Mouse (Mus musculus): ENCODE measurements around the gene Milr1. TPM values are rescaled to one million over a fixed set of nuclear protein-coding genes. Genes with fewer than 3 reads are reported as not detected.
"Not testable (repeated sequence)": the region's sequence is repeated elsewhere in the genome, so short reads cannot be mapped to it uniquely, and the experiment has no call there.

The Milr1 gene
- polyA plus RNA-seq, 1 experiment from 2014 or later, result 0.66 TPM

DNA sequence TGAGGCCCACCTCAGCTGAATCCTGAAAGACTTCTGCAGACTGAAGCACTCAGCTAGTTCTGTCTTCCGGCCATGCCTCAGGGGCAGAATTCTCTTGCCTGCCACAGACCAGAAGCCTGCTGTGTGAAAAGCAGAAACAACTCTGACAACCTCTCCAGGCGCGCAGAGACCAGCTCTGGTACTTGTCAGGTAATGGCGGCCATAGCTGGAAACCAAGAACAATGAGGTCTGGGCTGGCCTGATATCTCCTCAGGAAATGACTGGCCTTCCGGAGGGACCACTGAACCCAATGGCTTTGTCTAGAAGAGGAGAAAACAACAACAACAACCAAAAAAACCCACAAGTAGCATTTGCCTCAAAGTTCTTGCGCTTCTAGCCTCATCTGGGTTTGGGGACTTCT lies 36.0 kb upstream of the Milr1 start:
- Histone ChIP-seq H3K9me3 (no peaks in the 10 kb centered on the region), H3K9ac (replicated peaks) (no peak overlapping the region), H3K4me3 (replicated peaks) (0 out of 2 replicates have a peak overlapping the region, but pooled peaks have one; percentile 7), H3K27me3 (no peaks in the 10 kb centered on the region), H3K36me3 (no peaks in the 10 kb centered on the region), H3K4me2 (no peak overlapping the region), H3K27ac (peak overlapping the region; percentile 31; the same call in 1 of the 2 replicates), H3K4me1 (replicated peaks) (peaks cover 12% of the 10 kb centered on the region; the same call in 1 of the 2 replicates)
- ATAC-seq (ENCODE audit: insufficient number of reproducible peaks, insufficient read depth, low FRiP score, low TSS enrichment, low read depth), result no peak
- WGBS, result 83% methylated on average over 6 of the region's 6 CpGs

DNA sequence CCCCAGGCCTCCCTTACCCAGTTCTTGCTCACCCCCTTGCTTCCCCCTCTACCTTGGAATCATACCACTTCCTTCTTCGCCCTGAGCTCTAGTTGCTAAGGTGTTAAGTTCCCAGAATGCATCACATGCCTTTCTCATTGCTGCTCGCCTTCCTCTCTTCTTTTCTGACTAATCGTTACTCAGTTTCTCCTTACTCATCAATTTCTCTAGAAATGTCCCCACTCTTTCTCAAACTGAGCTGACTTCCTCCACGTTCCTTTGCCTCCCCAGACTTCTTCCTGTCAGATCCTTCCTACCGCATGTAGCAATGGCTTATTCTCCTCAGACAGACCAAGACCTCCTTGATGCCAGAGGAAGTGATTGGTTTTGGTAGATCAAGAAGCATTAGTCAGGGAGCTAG lies 34.5 kb upstream of the Milr1 start:
- peaks cover 6% of the 10 kb centered on the region; the same call in 1 of the 2 replicates for H3K4me1 ChIP-seq (replicated peaks)
- no peaks in the 10 kb centered on the region for H3K36me3 ChIP-seq
- no peak overlapping the region for H3K4me3 ChIP-seq (replicated peaks)
- H3K27me3 ChIP-seq, result no peaks in the 10 kb centered on the region
- no peaks in the 10 kb centered on the region for H3K9me3 ChIP-seq
- no peak overlapping the region for H3K27ac ChIP-seq
- no peak overlapping the region for H3K9ac ChIP-seq (replicated peaks)
- ATAC-seq (ENCODE audit: insufficient number of reproducible peaks, insufficient read depth, low FRiP score, low TSS enrichment, low read depth), result no peak
- H3K4me2 ChIP-seq, result no peak overlapping the region
- 79% methylated on average over 5 of the region's 5 CpGs for whole genome bisulfite sequencing

DNA sequence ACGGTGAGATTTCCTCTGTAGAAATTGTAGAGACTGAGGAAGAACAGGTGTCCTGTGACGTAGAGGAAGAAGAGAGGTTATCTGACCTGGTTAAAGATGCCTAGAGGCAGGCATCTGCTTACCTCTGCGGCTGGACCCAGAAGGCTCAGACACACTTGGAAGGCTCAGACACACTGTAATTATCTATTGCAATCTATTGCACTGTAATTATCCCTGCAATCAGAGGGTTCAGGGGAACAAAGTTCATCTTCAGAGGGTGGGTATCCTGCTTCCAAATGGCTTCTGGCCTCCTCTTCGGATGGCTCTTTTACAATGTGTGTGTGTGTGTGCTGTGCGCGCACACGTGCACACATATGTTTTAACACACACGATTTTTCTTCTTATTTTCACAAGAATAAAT lies 30.6 kb upstream of the Milr1 start:
- no peaks in the 10 kb centered on the region for H3K36me3 ChIP-seq
- H3K4me2 ChIP-seq, result no peak overlapping the region
- no peak for ATAC-seq (ENCODE audit: insufficient number of reproducible peaks, insufficient read depth, low FRiP score, low TSS enrichment, low read depth)
- 84% methylated on average over 8 of the region's 8 CpGs for WGBS
- H3K9ac ChIP-seq (replicated peaks), result no peak overlapping the region
- no peaks in the 10 kb centered on the region for H3K9me3 ChIP-seq
- no peak overlapping the region for H3K4me3 ChIP-seq (replicated peaks)
- H3K27ac ChIP-seq, result no peak overlapping the region
- no peaks in the 10 kb centered on the region for H3K27me3 ChIP-seq
- peaks cover 5% of the 10 kb centered on the region for H3K4me1 ChIP-seq (replicated peaks)

DNA sequence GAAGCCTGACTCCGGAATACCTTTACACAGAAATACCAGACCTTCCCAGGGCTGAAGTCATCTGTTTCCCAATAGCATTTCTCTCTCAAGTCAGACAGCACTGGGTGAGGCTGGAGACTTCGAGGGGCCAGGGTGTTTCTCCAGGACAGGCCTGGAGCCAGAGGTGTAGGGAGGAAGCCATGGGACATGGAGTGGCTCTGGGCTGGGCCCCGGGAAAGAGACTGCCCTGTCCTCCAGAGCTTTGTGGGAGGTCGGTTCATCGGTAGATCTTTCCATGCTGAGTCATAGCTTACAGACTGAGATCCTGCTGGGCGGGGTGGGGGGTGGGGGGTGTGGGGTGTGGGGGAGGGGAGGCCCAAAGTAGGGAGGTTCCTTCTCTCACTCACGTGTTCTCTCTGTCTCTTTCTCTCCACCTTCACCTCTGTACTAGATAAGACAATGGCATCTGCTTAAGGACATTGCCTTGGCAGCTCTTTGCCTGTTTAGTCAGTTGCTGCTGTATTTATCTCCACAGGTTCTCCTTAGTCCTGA lies 28.1 kb upstream of the Milr1 start:
- Histone ChIP-seq H3K9me3 (no peaks in the 10 kb centered on the region), H3K36me3 (no peaks in the 10 kb centered on the region), H3K27ac (no peak overlapping the region), H3K4me2 (no peak overlapping the region), H3K9ac (replicated peaks) (no peak overlapping the region), H3K4me1 (replicated peaks) (peaks cover 10% of the 10 kb centered on the region), H3K27me3 (no peaks in the 10 kb centered on the region), H3K4me3 (replicated peaks) (no peak overlapping the region)
- WGBS, result 14% methylated on average over 6 of the region's 7 CpGs
- ATAC-seq (ENCODE audit: insufficient number of reproducible peaks, insufficient read depth, low FRiP score, low TSS enrichment, low read depth), result no peak

DNA sequence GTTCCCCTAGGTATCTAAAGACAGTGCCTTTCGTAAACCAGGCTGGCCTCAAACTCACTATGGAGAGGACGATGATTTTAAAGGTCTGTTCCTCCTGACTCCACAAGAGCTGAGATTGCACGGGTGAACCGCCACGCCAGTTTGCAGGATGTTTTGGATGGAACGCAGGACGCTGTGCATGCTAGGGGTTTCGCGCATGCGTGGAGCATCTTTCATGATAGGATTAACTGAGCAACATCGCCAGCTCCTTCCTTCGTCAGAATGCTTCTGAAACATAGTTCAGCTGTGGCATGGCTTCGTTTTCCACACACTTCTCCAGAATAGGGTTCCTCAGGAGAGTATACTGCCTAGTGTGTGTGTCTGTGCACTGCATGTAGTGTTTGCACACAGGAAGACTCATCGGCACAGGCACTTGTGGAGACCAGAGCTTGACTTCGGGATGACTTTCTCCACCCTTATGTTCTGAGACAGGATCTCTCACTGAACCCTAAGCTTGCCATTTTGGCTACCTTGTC lies 27.4 kb upstream of the Milr1 start:
- H3K4me3 ChIP-seq (replicated peaks), result no peak overlapping the region
- no peak overlapping the region for H3K9ac ChIP-seq (replicated peaks)
- 84% methylated on average over 15 of the region's 15 CpGs for WGBS
- no peak for ATAC-seq (ENCODE audit: insufficient number of reproducible peaks, insufficient read depth, low FRiP score, low TSS enrichment, low read depth)
- peaks cover 17% of the 10 kb centered on the region for H3K4me1 ChIP-seq (replicated peaks)
- H3K4me2 ChIP-seq, result no peak overlapping the region
- no peaks in the 10 kb centered on the region for H3K36me3 ChIP-seq
- H3K9me3 ChIP-seq, result no peaks in the 10 kb centered on the region
- no peaks in the 10 kb centered on the region for H3K27me3 ChIP-seq
- no peak overlapping the region for H3K27ac ChIP-seq

DNA sequence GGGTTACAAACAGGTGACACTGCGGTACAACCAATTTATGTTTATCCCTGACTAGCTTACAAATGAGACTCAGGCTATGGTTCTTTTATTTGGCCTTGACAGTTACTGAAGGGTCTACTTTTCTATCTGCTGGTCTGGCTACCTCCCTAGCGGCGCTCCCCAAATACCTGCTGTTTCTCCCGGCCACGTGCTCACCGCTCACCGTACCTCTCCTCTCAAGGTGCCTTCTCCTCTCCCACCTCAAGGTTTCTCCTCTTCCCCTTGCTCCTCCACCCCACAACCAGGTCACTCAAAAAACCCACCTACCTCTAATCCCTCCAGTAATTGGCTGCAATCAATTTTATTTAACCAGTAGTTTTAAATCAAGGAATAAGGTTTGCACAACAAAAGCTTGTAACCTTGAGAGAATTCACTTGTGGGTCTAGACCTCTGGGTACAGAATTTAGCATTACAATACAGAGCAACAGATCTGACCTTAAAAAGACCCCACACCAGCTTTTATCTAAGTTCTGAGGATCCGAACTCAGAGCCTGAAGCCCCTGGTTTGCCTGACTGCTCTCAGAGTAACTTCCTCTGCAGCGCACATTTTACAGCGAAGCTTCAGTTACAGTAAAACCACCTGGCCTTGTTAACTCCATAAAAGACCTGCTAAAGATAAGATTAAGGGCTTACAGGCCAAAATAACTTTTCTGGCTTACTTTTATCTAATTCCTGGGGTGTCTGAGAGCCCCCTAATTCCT lies 26.7 kb upstream of the Milr1 start:
- no peak overlapping the region for H3K4me3 ChIP-seq (replicated peaks)
- H3K9me3 ChIP-seq, result no peaks in the 10 kb centered on the region
- no peaks in the 10 kb centered on the region for H3K27me3 ChIP-seq
- no peak overlapping the region for H3K9ac ChIP-seq (replicated peaks)
- peaks cover 17% of the 10 kb centered on the region for H3K4me1 ChIP-seq (replicated peaks)
- WGBS, result 84% methylated on average over 10 of the region's 10 CpGs
- ATAC-seq (ENCODE audit: insufficient number of reproducible peaks, insufficient read depth, low FRiP score, low TSS enrichment, low read depth), result no peak
- H3K27ac ChIP-seq, result no peak overlapping the region
- no peaks in the 10 kb centered on the region for H3K36me3 ChIP-seq
- no peak overlapping the region for H3K4me2 ChIP-seq

DNA sequence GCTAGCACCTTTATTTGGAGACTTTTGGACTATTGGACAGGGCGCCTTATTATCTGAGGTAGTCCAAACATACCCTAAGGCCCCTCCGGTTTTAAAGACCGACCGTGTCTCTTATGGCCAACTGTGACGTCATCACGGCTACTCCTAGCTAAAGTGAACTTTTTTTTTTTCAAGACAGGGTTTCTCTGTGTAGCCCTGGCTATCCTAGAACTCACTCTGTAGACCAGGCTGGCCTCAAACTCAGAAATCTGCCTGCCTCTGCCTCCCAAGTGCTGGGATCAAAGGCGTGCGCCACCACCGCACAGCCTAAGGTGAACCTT lies 26.1 kb upstream of the Milr1 start:
- not testable (repeated sequence) for H3K27ac ChIP-seq; H3K4me2 ChIP-seq; H3K27me3 ChIP-seq; ATAC-seq (ENCODE audit: insufficient number of reproducible peaks, insufficient read depth, low FRiP score, low TSS enrichment, low read depth); H3K9me3 ChIP-seq; H3K36me3 ChIP-seq; H3K4me3 ChIP-seq (replicated peaks); H3K9ac ChIP-seq (replicated peaks)
- H3K4me1 ChIP-seq (replicated peaks), result peaks cover 17% of the 10 kb centered on the region
- 92% methylated on average over 9 of the region's 9 CpGs for WGBS

DNA sequence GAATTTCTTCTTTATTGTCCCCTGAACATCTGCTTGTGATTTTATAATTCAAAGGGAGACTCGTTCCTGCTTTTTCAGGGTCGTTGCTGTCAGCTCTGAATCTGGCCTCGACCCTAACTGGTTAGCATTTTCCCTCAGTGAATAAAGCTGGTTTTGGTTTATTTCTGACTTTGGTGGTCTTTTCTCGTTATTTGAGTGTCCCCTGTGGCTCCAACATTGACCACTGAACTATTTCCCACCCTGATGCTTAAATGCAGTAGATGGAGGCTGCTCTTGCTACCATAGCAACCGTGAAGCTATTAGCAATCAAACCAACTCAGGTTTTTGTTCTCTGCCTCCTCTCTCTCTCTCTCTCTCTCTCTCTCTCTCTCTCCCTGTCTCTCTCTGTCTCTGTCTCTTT lies 23.1 kb upstream of the Milr1 start:
- no peak overlapping the region for H3K27ac ChIP-seq
- 27% methylated on average over 5 of the region's 5 CpGs for WGBS
- H3K27me3 ChIP-seq, result no peaks in the 10 kb centered on the region
- no peak overlapping the region for H3K4me3 ChIP-seq (replicated peaks)
- peaks cover 13% of the 10 kb centered on the region for H3K4me1 ChIP-seq (replicated peaks)
- H3K9me3 ChIP-seq, result no peaks in the 10 kb centered on the region
- no peak overlapping the region for H3K9ac ChIP-seq (replicated peaks)
- H3K4me2 ChIP-seq, result no peak overlapping the region
- ATAC-seq (ENCODE audit: insufficient number of reproducible peaks, insufficient read depth, low FRiP score, low TSS enrichment, low read depth), result no peak
- no peaks in the 10 kb centered on the region for H3K36me3 ChIP-seq

DNA sequence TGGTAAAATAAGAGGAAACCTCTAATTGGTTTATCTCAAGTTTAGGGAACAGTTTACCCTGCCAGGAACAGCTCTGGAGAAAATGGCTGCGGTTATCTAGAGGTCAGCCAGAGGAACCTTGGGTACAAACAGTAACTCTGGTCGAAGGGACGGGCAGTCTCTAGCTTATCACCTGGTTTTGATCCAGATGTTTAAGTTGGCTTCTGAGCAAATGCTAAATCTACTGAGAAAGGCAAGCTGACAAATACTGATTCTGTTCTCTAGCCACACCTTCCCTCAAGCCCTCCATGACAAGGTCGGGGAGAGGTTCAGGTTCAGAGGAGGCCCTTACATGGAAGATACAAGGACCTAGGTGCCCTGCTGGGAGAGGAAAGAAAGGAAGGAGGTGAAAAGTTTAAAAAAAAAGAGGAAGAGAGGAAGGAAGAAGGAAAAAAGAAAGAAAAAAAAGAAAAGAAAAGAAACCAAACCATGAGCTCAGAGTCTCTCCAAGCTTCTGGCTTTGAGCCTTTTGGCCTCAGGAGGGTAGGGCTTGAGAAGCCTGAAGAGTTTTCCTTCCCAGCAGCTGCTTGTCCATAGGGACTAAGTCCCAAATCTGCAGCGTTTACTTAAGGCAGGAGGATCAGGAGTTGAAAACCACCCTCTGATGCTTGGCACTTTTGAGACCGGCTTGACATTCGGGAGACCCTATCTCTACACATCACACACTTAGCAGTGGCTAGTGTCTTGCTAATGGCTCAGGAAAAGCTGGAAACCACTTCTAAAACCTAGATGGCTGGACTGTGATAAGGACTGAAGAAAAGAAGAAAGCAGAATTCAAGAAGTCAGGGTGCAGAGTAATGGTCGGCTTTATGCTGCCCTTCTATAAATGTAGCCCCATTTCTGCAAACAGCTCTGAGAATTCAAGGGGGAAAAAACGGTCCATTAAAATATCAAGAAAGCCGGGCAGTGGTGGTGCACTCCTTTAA lies 22.3 kb upstream of the Milr1 start:
- H3K4me2 ChIP-seq, result no peak overlapping the region
- no peaks in the 10 kb centered on the region for H3K36me3 ChIP-seq
- no peaks in the 10 kb centered on the region for H3K9me3 ChIP-seq
- no peak overlapping the region for H3K9ac ChIP-seq (replicated peaks)
- H3K4me1 ChIP-seq (replicated peaks), result peaks cover 13% of the 10 kb centered on the region
- WGBS, result 75% methylated on average over 10 of the region's 10 CpGs
- H3K4me3 ChIP-seq (replicated peaks), result no peak overlapping the region
- no peaks in the 10 kb centered on the region for H3K27me3 ChIP-seq
- ATAC-seq (ENCODE audit: insufficient number of reproducible peaks, insufficient read depth, low FRiP score, low TSS enrichment, low read depth), result no peak
- H3K27ac ChIP-seq, result no peak overlapping the region

DNA sequence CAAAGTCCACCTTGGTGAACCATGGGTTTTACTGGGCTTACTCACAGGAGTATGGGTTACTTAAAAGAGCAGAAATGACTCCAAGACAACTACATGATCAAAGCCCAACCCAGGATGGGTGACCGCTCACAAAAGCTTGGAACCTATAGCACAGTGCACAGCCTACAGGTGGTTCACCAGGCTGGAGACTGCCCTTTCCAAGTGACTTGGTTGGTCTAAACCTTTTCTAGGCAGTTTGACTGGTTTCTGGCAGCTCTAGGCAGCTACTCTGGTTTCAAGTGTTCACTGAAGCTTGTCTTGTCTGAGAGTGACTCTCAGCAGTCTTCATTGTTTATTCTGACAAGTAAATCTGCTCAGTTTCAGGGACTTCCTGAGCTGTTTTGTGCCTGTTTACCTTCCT lies 21.4 kb upstream of the Milr1 start:
- Histone ChIP-seq H3K4me3 (replicated peaks) (no peak overlapping the region), H3K27ac (no peak overlapping the region), H3K36me3 (no peaks in the 10 kb centered on the region), H3K27me3 (no peaks in the 10 kb centered on the region), H3K9ac (replicated peaks) (no peak overlapping the region), H3K4me2 (no peak overlapping the region), H3K9me3 (no peaks in the 10 kb centered on the region), H3K4me1 (replicated peaks) (peaks cover 13% of the 10 kb centered on the region)
- 92% methylated on average over 1 of the region's 1 CpGs for WGBS
- no peak for ATAC-seq (ENCODE audit: insufficient number of reproducible peaks, insufficient read depth, low FRiP score, low TSS enrichment, low read depth)

DNA sequence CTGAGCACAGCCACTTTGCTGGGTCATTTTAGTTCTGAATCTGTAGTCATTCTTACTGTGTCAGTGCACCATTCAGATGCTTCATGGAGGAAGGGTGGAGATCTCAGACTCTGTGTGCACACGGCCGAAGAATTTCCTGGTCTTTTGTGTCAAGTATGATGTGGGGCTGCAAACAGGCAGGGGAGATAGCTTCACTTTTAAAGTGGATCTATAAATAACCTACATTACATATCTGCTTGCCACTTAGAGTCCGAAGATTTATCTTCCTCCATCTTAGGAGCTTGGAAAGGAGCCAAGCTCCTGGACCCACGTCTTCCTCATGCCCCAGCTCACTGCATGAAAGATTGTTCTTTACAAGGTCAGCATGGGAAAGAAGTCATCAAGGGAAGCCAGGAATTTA lies 20.3 kb upstream of the Milr1 start:
- H3K4me3 ChIP-seq (replicated peaks), result no peak overlapping the region
- H3K9me3 ChIP-seq, result no peaks in the 10 kb centered on the region
- no peak overlapping the region for H3K4me2 ChIP-seq
- no peak overlapping the region for H3K9ac ChIP-seq (replicated peaks)
- ATAC-seq (ENCODE audit: insufficient number of reproducible peaks, insufficient read depth, low FRiP score, low TSS enrichment, low read depth), result no peak
- WGBS, result 79% methylated on average over 4 of the region's 4 CpGs
- H3K36me3 ChIP-seq, result no peaks in the 10 kb centered on the region
- peaks cover 13% of the 10 kb centered on the region for H3K4me1 ChIP-seq (replicated peaks)
- no peak overlapping the region; the same call in 1 of the 2 replicates for H3K27ac ChIP-seq
- H3K27me3 ChIP-seq, result no peaks in the 10 kb centered on the region

Data from limb, embryonic 12.5 days (tissue).